Mouse (Mus musculus): ENCODE data around the gene Glyr1. TPM values are rescaled to one million over a fixed set of nuclear protein-coding genes. Genes with fewer than 3 reads are reported as not detected.
A peak's percentile ranks its signal among the peaks of the same experiment; 100 is the strongest.

The Glyr1 gene
- 10 to 100 TPM; 35.6 to 37.2 TPM for total RNA-seq (2021)
- long read RNA-seq, experiment 1, transcript Glyr1-202 (16 exons, 3,292 nt): major isoform, 26 of 51 reads
- long read RNA-seq, experiment 1, transcript Glyr1-201 (16 exons, 3,280 nt): minor isoform, 13 of 51 reads
- long read RNA-seq, experiment 1, partial matches to known transcripts: 7 of 51 reads
- long read RNA-seq, experiment 1, other reads (novel, unspliced or antisense): 5 of 51 reads
- long read RNA-seq, experiment 2, transcript Glyr1-202 (16 exons, 3,292 nt): major isoform, 23 of 53 reads
- long read RNA-seq, experiment 2, transcript Glyr1-201 (16 exons, 3,280 nt): minor isoform, 17 of 53 reads
- long read RNA-seq, experiment 2, partial matches to known transcripts: 7 of 53 reads
- long read RNA-seq, experiment 2, other reads (novel, unspliced or antisense): 6 of 53 reads

- intact Hi-C loops (cut with DNase I; ENCODE audit: low total_unique reads): loop anchor here (10.0 kb wide), 1 partner anchor 95 kb away; the partner anchor contains the start of gene Sec14l5
- DNase-seq: peak; percentile 100
Observed at GRCm38 (mm10) chr16:5049774-5050234, at the start of gene Glyr1, which contains the start of gene Ubn1. Gene Glyr1, minus strand, starts transcription at chr16:5049863. Gene Ubn1, plus strand, starts transcription at chr16:5050057.

DNA sequence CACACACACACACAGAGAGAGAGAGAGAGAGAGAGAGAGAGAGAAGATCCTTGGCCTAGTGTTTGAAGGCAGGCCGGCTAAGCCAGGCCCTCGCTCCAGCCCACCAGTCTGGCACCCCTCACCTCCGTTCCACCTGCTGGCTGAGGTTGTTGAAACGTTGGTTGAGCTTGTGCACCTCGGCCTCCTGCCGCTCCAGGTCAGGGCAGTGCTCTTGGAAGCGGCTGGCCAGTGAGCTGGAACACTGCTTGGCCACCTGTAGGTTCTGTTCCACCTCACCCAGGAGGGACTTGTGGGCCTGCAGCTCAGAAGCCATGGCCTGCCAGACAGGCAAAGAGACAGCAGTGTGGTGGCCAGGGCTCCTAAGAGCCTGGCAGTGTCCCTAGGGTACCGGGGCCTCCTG, 46.8 kb upstream of the Glyr1 start:
- no peak for DNase-seq
- intact Hi-C loops (cut with DNase I; ENCODE audit: low total_unique reads): no loop called here

DNA sequence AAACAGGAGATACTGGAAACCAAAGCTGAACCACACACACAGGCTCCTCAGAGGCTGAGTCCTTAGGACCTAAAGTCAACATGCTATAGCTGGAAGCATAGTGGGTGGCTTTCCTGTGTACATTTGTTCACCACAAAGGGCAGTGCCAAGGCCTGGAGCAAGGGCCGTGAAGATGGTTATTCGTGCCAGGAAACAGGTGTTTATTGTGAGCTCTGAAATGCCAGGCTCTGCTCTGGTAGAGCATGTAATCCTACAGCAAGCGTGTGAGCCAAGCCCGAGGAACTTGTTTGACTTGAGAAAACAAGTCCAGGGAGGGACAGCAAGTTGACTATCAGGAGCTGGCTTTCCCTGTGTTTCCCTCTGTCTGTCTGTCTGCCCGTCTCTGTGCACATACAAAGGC, 43.6 kb upstream of the Glyr1 start:
- no peak for DNase-seq
- intact Hi-C loops (cut with DNase I; ENCODE audit: low total_unique reads): no loop called here

DNA sequence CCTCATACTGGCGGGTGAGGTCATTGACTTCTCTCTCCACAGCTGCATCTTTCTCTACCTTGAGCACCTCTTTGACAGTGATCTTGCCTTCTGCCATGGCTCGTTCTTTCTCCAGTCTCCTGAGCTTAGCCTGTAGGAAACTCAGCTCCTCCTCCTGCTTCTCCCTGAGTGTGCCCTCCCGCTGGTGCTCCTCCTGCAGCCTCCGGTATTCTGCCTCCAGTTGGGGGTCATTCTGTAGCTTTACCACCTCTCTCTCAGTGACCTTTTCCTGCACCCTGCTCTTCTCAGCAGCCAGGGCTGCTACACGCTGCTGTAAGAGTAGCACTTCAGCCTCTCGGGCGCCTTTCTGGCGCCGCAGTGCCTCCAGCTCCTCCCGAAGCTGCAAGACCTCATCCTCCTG, 39.4 kb upstream of the Glyr1 start:
- no peak for DNase-seq
- intact Hi-C loops (cut with DNase I; ENCODE audit: low total_unique reads): loop anchor here (10.0 kb wide), 1 partner anchor 64 kb away; no protein-coding TSS in a partner anchor

GRCm38 (mm10) chr16:5086179-5086578, 36.5 kb upstream of the Glyr1 start:
- intact Hi-C loops (cut with DNase I; ENCODE audit: low total_unique reads): loop anchor here (10.0 kb wide), 1 partner anchor 61 kb away; no protein-coding TSS in a partner anchor

GRCm38 (mm10) chr16:5085196-5085595, 35.5 kb upstream of the Glyr1 start:
- intact Hi-C loops (cut with DNase I; ENCODE audit: low total_unique reads): loop anchor here (10.0 kb wide), 1 partner anchor 60 kb away; no protein-coding TSS in a partner anchor
- DNase-seq: no peak

More at GRCm38 (mm10) chr16:5086179-5086578, 36.5 kb upstream of the Glyr1 start:
- no peak for DNase-seq

- intact Hi-C loops (cut with DNase I; ENCODE audit: low total_unique reads): no loop called here
- no peak for DNase-seq
Observed at GRCm38 (mm10) chr16:5074341-5074740, 24.7 kb upstream of the Glyr1 start.

DNA sequence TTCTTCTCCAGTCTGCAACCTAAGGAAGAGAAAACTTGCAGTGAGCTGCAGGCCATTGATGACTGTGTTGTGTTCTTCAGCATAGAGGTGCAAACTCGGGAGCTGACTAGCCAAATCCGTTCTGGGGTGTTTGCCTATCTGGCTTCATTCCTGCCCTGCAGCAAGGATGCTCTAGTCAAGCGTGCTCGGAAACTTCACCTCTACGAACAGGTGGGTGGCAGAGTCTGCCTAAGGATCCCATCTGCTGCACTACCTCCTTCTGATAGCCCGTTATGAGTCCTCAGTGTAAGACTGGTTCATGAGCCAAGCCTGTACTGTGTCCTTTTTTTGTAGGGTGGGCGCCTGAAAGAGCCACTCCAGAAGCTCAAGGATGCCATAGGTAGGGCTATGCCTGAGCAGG, 22.3 kb upstream of the Glyr1 start:
- no peak for DNase-seq
- intact Hi-C loops (cut with DNase I; ENCODE audit: low total_unique reads): no loop called here

DNA sequence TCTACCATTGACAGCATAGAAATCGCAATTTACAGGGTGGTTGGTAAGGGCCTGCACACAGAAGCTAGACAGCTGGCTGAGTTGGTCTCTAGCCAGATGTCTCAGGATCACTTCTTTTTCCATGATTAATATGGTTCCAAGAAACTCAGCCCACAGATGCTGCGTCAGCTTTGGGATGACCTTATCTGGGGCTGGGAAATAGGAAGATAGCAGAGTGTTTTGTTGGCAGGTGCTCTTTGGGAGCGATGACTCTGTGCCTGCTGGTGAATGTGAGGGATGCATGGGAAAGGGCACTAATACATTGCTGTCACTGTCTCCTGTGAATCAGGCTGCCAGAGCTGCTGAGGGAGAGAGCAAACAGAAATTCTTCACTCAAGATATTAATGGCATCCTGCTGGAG, 20.7 kb upstream of the Glyr1 start:
- intact Hi-C loops (cut with DNase I; ENCODE audit: low total_unique reads): no loop called here
- DNase-seq: no peak

GRCm38 (mm10) chr16:5063472-5063871, 13.8 kb upstream of the Glyr1 start:
- intact Hi-C loops (cut with DNase I; ENCODE audit: low total_unique reads): no loop called here
- DNase-seq: no peak

GRCm38 (mm10) chr16:5058114-5058513, 8.5 kb upstream of the Glyr1 start:
- no peak for DNase-seq
- intact Hi-C loops (cut with DNase I; ENCODE audit: low total_unique reads): loop anchor here (10.0 kb wide), 1 partner anchor 87 kb away; the partner anchor contains the start of gene Sec14l5

GRCm38 (mm10) chr16:5050251-5051110, 818 bp upstream of the Glyr1 start:
- DNase-seq: peak; percentile 82
- intact Hi-C loops (cut with DNase I; ENCODE audit: low total_unique reads): loop anchor here (10.0 kb wide), 1 partner anchor 94 kb away; the partner anchor contains the start of gene Sec14l5

GRCm38 (mm10) chr16:5049182-5049773, 385 bp downstream of the Glyr1 start:
- DNase-seq: no peak
- intact Hi-C loops (cut with DNase I; ENCODE audit: low total_unique reads): no loop called here

DNA sequence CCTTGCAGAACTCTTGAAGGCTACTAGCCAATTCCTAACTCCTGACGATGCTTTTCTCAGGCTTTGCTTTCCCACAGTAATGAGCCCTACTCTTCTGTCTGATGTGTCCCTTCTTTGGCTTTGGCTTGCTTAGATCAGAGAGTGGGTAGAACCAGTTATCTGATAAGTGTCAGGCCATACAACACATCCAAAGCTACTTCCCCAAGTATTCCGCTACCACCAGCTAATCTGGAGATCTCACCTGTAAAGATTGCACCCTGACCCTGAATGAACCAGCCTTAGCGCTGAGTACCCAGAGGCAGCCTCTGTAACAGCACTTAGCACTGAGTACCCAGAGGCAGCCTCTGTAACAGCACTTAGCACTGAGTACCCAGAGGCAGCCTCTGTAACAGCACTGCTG, 4.3 kb downstream of the Glyr1 start:
- intact Hi-C loops (cut with DNase I; ENCODE audit: low total_unique reads): no loop called here
- DNase-seq: no peak

GRCm38 (mm10) chr16:5036649-5037234, 12.9 kb downstream of the Glyr1 start:
- intact Hi-C loops (cut with DNase I; ENCODE audit: low total_unique reads): no loop called here
- no peak for DNase-seq

DNA sequence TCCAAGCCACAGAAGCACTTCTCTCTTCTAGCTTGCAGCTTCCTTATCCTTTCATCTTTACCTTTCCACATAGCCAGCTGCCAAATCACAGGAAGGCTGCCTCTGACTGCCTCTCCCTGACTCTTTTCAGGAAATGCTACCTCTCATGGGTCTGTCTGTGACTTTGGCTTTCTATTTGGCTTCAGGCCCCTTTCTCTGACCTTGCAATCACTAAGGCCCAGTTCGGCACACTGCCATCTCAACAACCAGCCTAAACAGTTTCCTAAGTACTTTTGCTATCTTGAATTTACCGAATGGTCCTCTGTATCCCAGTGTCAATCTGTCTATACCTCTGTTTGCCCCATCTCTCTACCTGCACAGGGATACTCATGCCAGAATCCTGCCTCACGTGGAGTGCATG, 14.1 kb downstream of the Glyr1 start:
- intact Hi-C loops (cut with DNase I; ENCODE audit: low total_unique reads): no loop called here
- no peak for DNase-seq

DNA sequence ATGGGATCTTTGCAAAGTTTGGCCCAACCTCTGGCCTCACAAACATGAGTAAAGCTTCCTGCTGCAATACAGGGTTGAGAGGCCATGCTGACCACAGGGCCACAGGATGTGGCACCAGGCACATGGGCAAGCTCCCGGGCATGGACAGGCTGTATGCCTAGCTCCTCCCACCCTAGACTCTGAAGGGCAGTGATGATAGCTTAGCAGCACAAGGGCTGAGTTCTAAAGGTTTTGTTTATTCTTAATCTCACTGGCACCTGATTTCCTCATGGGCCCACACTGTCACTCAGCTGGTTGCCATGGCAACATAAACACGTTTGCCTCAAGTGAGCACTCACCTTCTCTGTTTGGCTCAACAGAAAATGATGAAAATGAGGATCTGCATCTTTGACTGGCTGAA, 19.8 kb downstream of the Glyr1 start:
- DNase-seq: no peak
- intact Hi-C loops (cut with DNase I; ENCODE audit: low total_unique reads): loop anchor here (10.0 kb wide), 1 partner anchor 55 kb away; no protein-coding TSS in a partner anchor

DNA sequence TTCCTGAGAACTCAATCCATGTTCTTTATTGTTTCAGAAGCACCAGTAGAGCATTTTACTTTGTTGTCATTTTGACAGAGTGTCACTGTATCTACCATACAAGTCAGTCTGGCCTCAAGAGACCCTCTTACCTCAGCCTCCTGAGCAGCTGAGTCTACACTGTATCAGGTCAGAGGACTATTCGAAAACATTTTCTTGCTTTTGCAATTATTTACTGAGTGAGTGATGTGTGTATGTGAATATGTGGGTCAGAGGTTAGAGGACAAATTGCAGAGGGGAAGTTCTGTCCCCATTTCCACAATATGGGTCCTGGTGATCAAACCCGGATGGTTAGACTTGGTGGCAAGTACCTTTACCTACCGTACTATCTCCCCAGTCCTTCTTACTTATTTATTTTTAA, 25.6 kb downstream of the Glyr1 start:
- intact Hi-C loops (cut with DNase I; ENCODE audit: low total_unique reads): loop anchor here (10.0 kb wide), 1 partner anchor 61 kb away; no protein-coding TSS in a partner anchor

GRCm38 (mm10) chr16:5014578-5014977, 35.1 kb downstream of the Glyr1 start:
- intact Hi-C loops (cut with DNase I; ENCODE audit: low total_unique reads): no loop called here
- no peak for DNase-seq

More for the DNA sequence above, 25.6 kb downstream of the Glyr1 start:
- DNase-seq: no peak

All from gastrocnemius, postnatal 14 days (tissue).